Mouse (Mus musculus) kidney, postnatal 4 days (tissue): ENCODE data around the gene Gm9945.

Experiments
- DNase-seq, 2 experiments: peaks; one replicate each; pipeline ENCODE4 v3.0.0; 2021; ENCODE audit warnings: mixed read lengths in 2 of 2

Gm9945 gene

DNA sequence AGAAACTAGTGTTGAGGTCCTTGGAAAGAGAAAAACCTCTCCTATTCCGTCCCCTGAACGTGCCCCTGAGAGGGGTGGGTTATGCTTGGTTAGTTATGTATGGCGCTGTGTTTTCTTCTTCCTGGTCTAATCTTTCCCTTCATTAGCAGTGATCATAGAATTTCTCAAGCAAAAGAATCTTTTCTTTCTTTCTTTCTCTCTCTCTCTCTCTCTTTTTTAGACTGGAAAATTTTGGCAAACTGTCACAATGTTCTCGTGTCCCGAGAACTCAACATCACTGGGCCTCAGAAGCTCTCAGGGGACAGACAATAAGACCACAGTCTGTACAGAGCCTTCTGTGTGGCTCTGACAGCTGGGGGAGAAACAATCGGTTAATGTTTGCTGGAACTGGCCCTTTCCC is 15.5 kb downstream of the Gm9945 start:
- DNase-seq: no peak

DNA sequence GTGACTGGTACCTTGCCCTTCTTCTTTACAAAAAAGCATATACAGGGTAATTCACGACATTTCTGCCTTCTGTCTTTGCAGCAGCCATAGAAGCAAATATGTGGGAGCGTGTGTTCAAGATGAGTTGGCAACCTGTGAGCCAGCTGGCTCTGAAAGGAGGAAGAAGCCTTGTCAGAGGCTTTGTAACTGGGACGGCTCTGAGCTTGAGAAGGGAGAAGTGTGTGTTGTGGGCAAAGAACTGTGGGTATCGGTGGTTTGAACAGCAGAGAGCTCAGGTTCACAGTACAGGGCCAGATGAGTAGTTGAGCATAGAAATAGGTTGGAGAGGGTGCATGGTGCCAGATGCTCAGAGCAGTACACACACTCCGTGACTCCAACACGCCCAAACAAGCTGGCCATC is 17.0 kb downstream of the Gm9945 start:
- no peak for DNase-seq

- DNase-seq: peak in 1 of 2 experiments; percentile 59
Observed at GRCm38 (mm10) chr11:53500569-53500968, 20.6 kb downstream of the Gm9945 start.

DNA sequence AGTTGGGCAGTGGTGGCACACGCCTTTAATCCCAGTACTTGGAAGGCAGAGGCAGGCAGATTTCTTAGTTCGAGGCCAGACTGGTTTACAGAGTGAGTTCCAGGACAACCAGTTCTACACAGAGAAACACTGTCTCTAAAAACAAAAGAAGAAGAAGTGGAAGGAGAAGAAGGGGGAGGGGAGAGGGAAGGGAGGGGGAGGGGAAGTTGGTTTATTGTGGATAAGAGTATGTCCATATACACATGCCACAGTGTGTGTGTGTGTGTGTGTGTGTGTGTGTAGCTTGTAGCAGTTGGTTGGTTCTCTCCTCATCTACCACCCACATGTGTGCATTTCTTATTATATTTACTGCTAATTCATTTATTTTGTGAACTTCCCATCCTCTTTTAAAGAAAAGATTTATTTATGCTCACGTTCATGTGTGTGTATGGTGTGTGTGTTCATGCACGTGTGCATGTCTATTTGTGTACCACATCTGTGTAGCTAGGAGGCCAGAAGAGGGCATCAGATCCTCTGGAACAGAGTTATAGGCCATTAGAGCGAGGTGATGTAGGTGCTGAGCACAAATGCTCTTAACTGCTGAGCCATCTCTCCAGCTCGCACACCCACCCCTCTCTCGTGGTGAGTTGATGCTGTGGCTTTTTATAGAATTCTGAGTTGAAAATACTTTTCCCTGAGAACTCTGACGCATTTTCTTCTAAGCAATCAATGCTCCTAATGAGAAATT is 22.2 kb downstream of the Gm9945 start:
- DNase-seq: no peak

GRCm38 (mm10) chr11:53503738-53504137 is 23.8 kb downstream of the Gm9945 start:
- DNase-seq: no peak

GRCm38 (mm10) chr11:53504376-53504775 is 24.4 kb downstream of the Gm9945 start:
- DNase-seq: no peak

- DNase-seq: no peak
Observed at GRCm38 (mm10) chr11:53505026-53505663, 25.2 kb downstream of the Gm9945 start.

- peak in 1 of 2 experiments; percentile 52 for DNase-seq
Observed at GRCm38 (mm10) chr11:53507098-53507805, 27.3 kb downstream of the Gm9945 start.

GRCm38 (mm10) chr11:53508152-53508551 is 28.2 kb downstream of the Gm9945 start:
- peak in 1 of 2 experiments; percentile 50 for DNase-seq

DNA sequence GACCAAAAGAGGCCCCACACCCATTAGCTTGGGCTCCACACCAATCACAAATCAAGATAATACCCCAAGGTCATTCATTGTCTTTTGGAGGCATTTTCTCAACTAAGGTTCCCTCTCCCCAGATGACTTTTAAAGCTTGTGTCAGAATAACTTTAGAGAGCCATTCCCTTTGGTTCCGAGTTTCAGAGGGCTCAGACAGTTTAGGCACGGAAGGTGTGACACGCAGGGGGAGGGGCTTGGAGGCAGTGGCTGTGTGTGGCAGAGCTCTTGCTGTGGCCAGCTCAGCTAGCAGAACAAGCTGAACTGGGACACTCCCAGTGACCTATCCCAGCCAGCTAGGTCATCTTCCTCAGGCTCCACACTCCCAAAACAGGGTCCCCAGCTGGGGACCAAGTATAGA is 28.6 kb downstream of the Gm9945 start:
- no peak for DNase-seq

DNA sequence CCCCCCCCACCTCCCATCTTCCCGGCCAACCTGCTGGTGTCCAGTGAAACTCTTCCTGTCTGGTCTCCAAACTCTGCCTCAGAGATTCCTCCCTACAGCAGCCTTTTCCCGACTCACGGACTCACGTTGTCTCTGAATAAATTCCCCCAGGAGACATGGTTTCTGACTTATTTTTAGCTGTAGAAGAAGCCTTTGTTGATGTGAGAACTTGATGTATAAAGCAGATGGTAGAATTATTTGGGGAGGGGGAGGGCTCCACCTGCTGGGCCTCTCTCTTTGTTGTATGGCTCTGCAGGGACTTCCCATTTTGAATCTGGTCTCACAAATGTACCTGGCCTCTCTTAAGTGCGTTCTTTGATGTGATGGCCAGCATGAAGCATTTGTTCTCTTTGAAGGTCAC is 30.4 kb downstream of the Gm9945 start:
- DNase-seq: no peak

DNA sequence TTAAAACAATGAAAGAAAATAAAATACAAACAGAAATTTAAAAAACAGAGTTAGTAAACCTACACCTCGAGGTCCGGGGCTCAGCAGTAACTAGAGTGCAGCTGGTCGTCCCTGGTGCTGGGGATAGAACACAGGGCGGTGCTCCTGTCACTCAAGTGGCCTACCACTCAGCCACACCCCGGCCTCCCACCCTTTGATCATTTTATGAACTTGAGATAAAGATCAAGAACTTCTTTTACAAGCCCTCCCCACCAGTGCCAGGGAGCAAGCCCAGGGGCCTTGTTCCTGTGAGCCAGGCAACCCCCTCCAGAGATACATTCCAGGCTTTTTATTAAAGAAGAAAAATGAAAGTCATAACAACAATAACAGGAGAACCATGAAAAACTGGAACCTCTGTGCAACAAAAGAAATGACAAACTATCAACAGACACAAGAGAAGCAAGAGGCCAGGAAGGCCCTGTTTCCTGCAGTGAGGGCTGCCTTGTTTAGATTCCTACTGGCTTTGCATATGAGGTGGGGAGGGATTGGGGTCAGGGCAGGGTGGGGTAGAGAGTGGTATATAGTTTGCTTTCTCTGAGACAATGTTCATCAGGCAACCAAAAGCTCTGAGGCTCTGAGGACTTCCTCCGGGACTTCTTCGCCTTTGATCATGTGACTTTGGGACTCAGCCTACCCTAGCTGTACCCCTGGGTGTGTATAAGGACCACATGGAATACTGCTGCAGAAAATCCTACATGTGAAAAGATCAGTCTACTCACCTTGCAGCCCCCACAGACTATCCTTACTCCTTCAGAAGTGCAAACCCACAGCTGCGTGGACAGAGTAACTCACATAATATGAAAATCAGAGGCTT is 37.0 kb downstream of the Gm9945 start:
- no peak for DNase-seq

GRCm38 (mm10) chr11:53518759-53519158 is 38.8 kb downstream of the Gm9945 start:
- no peak for DNase-seq

GRCm38 (mm10) chr11:53519207-53520121 is 39.5 kb downstream of the Gm9945 start, which contains the start of gene Sept8:
Gene Sept8 (plus strand): TSS chr11:53519257.
- DNase-seq: peak; percentile 68 to 80

DNA sequence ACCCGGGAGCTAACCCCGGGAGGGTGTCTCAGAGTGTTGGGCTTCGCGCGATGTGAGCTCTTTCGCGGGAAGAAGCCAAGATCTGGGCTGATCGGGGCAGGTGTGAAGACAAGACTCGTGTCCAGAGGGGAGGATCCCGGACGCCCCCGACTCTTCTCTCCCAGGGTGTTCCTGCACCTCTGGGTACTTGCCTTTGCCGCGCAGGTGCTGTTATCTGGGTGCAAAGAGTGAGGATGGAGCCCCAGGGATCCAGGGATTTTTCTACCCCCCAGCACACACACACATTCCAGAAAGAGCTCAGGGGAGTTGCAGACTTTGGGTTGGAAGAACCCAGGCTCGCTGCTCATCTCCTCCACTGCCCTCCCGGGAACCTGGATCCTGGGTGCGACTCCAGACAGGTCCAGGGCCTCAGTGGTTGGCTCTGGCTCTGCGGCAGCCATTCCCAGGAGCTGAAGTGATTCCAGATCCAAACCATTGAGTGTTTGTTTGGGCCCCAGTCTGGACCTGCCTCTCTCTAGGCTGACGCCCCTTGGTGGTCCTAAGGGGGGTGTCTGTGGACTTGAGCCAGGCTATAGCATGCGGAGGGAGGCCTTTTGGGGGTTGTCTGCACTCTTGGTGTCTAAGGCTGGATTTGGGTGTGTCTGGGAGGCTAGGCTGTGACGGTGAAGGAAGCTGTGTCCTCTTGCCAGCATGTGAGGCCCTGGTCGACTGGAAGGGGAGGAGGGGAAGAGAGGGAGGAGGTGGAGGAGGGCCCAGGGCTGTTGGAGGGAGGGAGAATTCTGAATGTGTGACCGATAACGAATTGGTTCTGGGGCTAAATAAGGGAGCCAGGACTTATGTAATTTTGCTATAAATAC is 40.4 kb downstream of the Gm9945 start:
- peak; percentile 50 to 65 for DNase-seq

GRCm38 (mm10) chr11:53521120-53521820 is 41.3 kb downstream of the Gm9945 start:
- peak; percentile 17 to 45 for DNase-seq

- DNase-seq: no peak
Observed at GRCm38 (mm10) chr11:53521821-53522131, 41.8 kb downstream of the Gm9945 start.

DNA sequence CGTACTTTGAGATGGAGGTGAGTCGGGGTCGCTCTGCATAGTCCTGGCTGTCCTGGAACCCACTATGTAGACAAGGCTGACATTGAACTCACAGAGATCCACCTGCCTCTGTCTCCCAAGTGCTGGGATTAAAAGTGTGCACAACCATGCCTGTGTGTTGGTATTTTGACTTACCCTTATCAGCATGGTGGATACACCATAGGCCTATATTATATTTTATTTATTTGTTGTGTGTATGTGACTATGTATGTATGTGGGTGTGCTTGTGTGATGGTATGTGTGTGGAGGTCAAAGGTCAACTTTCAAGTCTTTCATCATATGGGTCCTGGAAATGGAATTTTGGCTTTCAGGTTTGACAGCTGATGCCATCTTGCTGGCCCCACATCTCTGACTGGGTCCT is 42.4 kb downstream of the Gm9945 start:
- no peak for DNase-seq

GRCm38 (mm10) chr11:53522930-53523329 is 43.0 kb downstream of the Gm9945 start:
- no peak for DNase-seq
